Mouse (Mus musculus) hematopoietic stem cell, adult 5-6 weeks (primary cell): ENCODE data around the gene Rb1. TPM values are rescaled to one million over a fixed set of nuclear protein-coding genes. Genes with fewer than 3 reads are reported as not detected.

Experiments
- ATAC-seq, 2 experiments: fragments of 125-278 bp in 1 of 2; replicated peaks in 1 of 2; 2 replicates each; pipeline ENCODE4 v1.8.0; 2016 to 2017; ENCODE audit warnings: inconsistent platforms in 2 of 2, mild to moderate bottlenecking in 2 of 2, moderate number of reproducible peaks in 2 of 2, low read depth in 1 of 2, moderate TSS enrichment in 1 of 2; ENCODE audit not compliant: low FRiP score in 2 of 2, poor library complexity in 2 of 2, severe bottlenecking in 2 of 2, insufficient read depth in 1 of 2, low TSS enrichment in 1 of 2
- total RNA-seq: library from RNA; stranded (forward); fragments of 172-1452, 232-1000 nt; gene quantifications from 2 replicates; pipeline ENCODE4 v1.2.3, GENCODE M21; 2017

Rb1 gene
- total RNA-seq, 1 experiment from 2014 or later = 13.5 TPM

GRCm38 (mm10) chr14:73146721-73147120 is 178.9 kb downstream of the Rb1 start:
- no peak for ATAC-seq

- no peak for ATAC-seq
Observed at GRCm38 (mm10) chr14:73145531-73145930, 180.1 kb downstream of the Rb1 start.

GRCm38 (mm10) chr14:73143710-73144420 is 181.8 kb downstream of the Rb1 start:
- ATAC-seq = no peak; a peak in 1 of 4 replicates

- ATAC-seq = peak; percentile 72 to 78
Observed at GRCm38 (mm10) chr14:73142896-73143709, 182.5 kb downstream of the Rb1 start.

GRCm38 (mm10) chr14:73142421-73142895 is 183.2 kb downstream of the Rb1 start:
- ATAC-seq = 0 out of 4 replicates have a peak, but pooled peaks of 1 of the 2 experiments have one; percentile 17

- no peak for ATAC-seq
Observed at GRCm38 (mm10) chr14:73141800-73142199, 183.8 kb downstream of the Rb1 start.

GRCm38 (mm10) chr14:73139866-73140265 is 185.8 kb downstream of the Rb1 start:
- no peak for ATAC-seq

- ATAC-seq = no peak
Observed at GRCm38 (mm10) chr14:73138483-73138882, 187.1 kb downstream of the Rb1 start.

- ATAC-seq = no peak
Observed at GRCm38 (mm10) chr14:73137234-73137633, 188.4 kb downstream of the Rb1 start.

Other genes with a start within 250 kb of the Rb1 start
- gene Rcbtb2, start 202.8 kb downstream of the Rb1 start, total RNA-seq = 52.1 and 64.2 TPM in 2 replicates
- gene Lpar6, start 87.9 kb downstream of the Rb1 start, total RNA-seq = 13.1 and 19.6 TPM in 2 replicates
- 901 and 1,019 TPM in 2 replicates for gene Itm2b, start 59.5 kb upstream of the Rb1 start, total RNA-seq
- gene Med4, start 184.2 kb upstream of the Rb1 start, total RNA-seq = 67.7 and 74.9 TPM in 2 replicates
- 95.2 and 141 TPM in 2 replicates for gene Sucla2, start 199.5 kb upstream of the Rb1 start, total RNA-seq
- 5.3 and 6.8 TPM in 2 replicates for gene Nudt15, start 222.4 kb upstream of the Rb1 start, total RNA-seq